Mouse (Mus musculus) heart, embryonic 11.5 days (tissue): ENCODE data around the gene Usp29. TPM values are rescaled to one million over a fixed set of nuclear protein-coding genes. Genes with fewer than 3 reads are reported as not detected.
A peak's percentile ranks its signal among the peaks of the same experiment; 100 is the strongest.

ENCODE experiments used
- ATAC-seq: fragments of 200-750 bp; cut with Nextera tagmentation; replicated peaks from 2 replicates; pipeline ENCODE4 v1.8.0; 2017; ENCODE audit warnings: moderate library complexity; ENCODE audit not compliant: insufficient number of reproducible peaks, low FRiP score, low TSS enrichment
- H3K27ac ChIP-seq: fragments of 300-500 bp; sonication (generic); 2 replicates; pipeline ENCODE4 v1.5.1; 2014; ENCODE audit warnings: mild to moderate bottlenecking, low read depth, low read length
- H3K27me3 ChIP-seq: fragments of 300-500 bp; sonication (generic); 2 replicates; pipeline ENCODE4 v1.6.1; 2014; ENCODE audit warnings: mild to moderate bottlenecking, low read length, mixed read lengths; ENCODE audit not compliant: control insufficient read depth, insufficient read depth
- H3K36me3 ChIP-seq: fragments of 300-500 bp; sonication (generic); 2 replicates; pipeline ENCODE4 v1.6.1; 2014; ENCODE audit warnings: mild to moderate bottlenecking, low read length, moderate library complexity, mixed read lengths; ENCODE audit not compliant: control insufficient read depth, insufficient read depth
- H3K4me1 ChIP-seq: fragments of 300-500 bp; sonication (generic); 2 replicates; pipeline ENCODE4 v1.6.1; 2014; ENCODE audit warnings: low read length; ENCODE audit not compliant: control insufficient read depth, insufficient read depth
- H3K4me2 ChIP-seq: fragments of 300-500 bp; sonication (generic); 2 replicates; pipeline ENCODE4 v1.6.1; 2014; ENCODE audit warnings: mild to moderate bottlenecking, moderate library complexity
- H3K4me3 ChIP-seq: fragments of 300-500 bp; sonication (generic); 2 replicates; pipeline ENCODE4 v1.5.1; 2014; ENCODE audit warnings: low read depth, low read length
- H3K9ac ChIP-seq: fragments of 300-500 bp; sonication (generic); 2 replicates; pipeline ENCODE4 v1.6.1; 2014; ENCODE audit warnings: mild to moderate bottlenecking, low read depth, low read length, moderate library complexity
- H3K9me3 ChIP-seq: fragments of 300-500 bp; sonication (generic); replicated peaks from 2 replicates; pipeline ENCODE4 v1.6.1; 2016; ENCODE audit warnings: low read length; ENCODE audit not compliant: control insufficient read depth
- WGBS: fragments of 180-500 bp; shearing (Covaris S2); extraction: QIAGEN DNeasy Blood & Tissue Kit; methylation state at CpG from one replicate; pipeline ENCODE4 v1.1.7; 2014; ENCODE audit not compliant: insufficient replicate concordance; 5-methylcytosine and 5-hydroxymethylcytosine counted together
- polyA plus RNA-seq: library from polyadenylated mRNA; unstranded; fragments of >200 nt; fragmentation: Nextera tagmentation; extraction: Ambion mirVana; gene quantifications from 2 replicates; pipeline ENCODE4 v1.2.1, GENCODE M21; 2014

The Usp29 gene
- polyA plus RNA-seq, 1 experiment from 2014 or later = 15.5 TPM

- 53% methylated on average over 19 of the region's 19 CpGs for WGBS
- Histone ChIP-seq H3K27ac (peak overlapping the region; percentile 93), H3K4me2 (peak overlapping the region; percentile 38), H3K9ac (no peak overlapping the region), H3K9me3 (peaks cover 37% of the 10 kb centered on the region), H3K4me3 (peak overlapping the region; percentile 65), H3K27me3 (no peaks in the 10 kb centered on the region), H3K4me1 (no peaks in the 10 kb centered on the region), H3K36me3 (peaks cover 4% of the 10 kb centered on the region; the same call in 1 of the 2 replicates)
- peak; percentile 84 for ATAC-seq
Observed at GRCm38 (mm10) chr7:6728263-6728931, 2.0 kb upstream of the Usp29 start.

DNA sequence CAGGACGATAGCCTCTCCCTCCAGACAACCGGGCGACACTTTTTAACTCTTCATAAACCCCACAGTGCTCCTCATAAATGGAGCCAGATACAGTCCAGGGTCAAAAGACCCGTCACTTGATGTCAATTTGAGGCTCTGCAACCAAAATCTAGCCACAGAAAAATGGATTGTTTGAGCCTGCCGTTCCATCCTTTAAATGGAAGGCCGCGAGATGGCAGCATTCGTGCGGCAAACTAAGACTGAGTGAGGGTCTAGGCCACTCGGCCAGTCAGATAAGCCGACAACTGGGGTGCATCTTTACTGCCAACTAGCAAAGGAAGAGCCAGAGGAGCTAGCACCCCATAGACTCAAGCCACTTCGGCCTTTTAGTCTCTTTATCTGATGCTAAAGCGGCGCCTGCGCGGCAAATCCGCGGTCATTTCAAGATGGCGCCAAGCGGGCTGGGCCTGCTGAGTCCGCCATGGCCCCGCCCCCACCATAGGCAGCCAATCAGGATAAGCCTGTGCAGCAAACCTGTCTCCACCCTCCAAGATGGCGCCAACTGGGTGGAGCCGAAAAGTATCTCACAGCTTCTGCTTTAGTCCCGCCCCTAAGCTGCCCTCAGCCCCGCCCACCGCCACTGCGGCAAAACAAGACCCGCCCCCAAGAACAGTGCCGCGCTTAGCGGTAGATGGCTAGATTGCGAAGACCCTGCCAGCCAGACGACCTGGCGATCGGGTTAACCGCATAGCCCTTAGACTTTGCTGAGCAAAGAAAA lies 1.1 kb upstream of the Usp29 start:
- WGBS = 48% methylated on average over 37 of the region's 37 CpGs
- peak overlapping the region; percentile 65 for H3K4me3 ChIP-seq
- ATAC-seq = peak; percentile 66
- H3K36me3 ChIP-seq = peaks cover 4% of the 10 kb centered on the region; the same call in 1 of the 2 replicates
- H3K4me2 ChIP-seq = peak overlapping the region; percentile 63
- peak overlapping the region; percentile 93 for H3K27ac ChIP-seq
- peaks cover 37% of the 10 kb centered on the region for H3K9me3 ChIP-seq
- no peaks in the 10 kb centered on the region for H3K27me3 ChIP-seq
- H3K9ac ChIP-seq = peak overlapping the region; percentile 82
- H3K4me1 ChIP-seq = no peaks in the 10 kb centered on the region

DNA sequence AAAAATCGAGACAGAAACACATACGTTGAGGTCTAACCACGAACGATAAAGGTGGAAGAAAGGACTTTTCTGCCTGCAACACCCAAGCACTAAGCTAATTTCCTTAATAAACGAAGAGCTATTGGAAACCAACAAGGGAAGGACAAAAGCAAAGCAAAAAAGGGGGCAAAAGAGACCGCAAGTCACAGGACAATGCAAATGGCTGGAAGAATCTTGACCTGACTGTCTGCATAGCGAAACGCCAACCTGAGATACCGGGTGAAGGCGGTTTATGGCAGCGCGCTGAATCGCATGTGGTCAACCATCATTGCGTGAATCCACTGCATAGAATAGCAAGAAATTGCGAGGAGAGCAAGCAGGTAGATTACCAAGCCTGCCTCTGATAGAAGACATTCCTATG lies 423 bp downstream of the Usp29 start:
- Histone ChIP-seq H3K9me3 (peaks cover 37% of the 10 kb centered on the region), H3K4me1 (no peaks in the 10 kb centered on the region), H3K27ac (peak overlapping the region; percentile 78), H3K4me3 (peak overlapping the region; percentile 65), H3K36me3 (peaks cover 4% of the 10 kb centered on the region; the same call in 1 of the 2 replicates), H3K4me2 (peak overlapping the region; percentile 63), H3K27me3 (no peaks in the 10 kb centered on the region), H3K9ac (peak overlapping the region; percentile 36)
- WGBS = 49% methylated on average over 15 of the region's 15 CpGs
- no peak for ATAC-seq

- Histone ChIP-seq H3K9me3 (peaks cover 37% of the 10 kb centered on the region), H3K36me3 (peaks cover 4% of the 10 kb centered on the region; the same call in 1 of the 2 replicates), H3K27me3 (no peaks in the 10 kb centered on the region), H3K4me3 (peak overlapping the region; percentile 65), H3K27ac (peak overlapping the region; percentile 78), H3K4me1 (no peaks in the 10 kb centered on the region), H3K4me2 (peak overlapping the region; percentile 63), H3K9ac (peak overlapping the region; percentile 75)
- WGBS = 51% methylated on average over 3 of the region's 3 CpGs
- no peak for ATAC-seq
Observed at GRCm38 (mm10) chr7:6731373-6731772, 995 bp downstream of the Usp29 start.

- peak overlapping the region; percentile 75 for H3K9ac ChIP-seq
- H3K9me3 ChIP-seq = peaks cover 37% of the 10 kb centered on the region
- H3K4me1 ChIP-seq = no peaks in the 10 kb centered on the region
- H3K27me3 ChIP-seq = no peaks in the 10 kb centered on the region
- H3K27ac ChIP-seq = peak overlapping the region; percentile 62; the same call in 1 of the 2 replicates
- peak overlapping the region; percentile 63 for H3K4me2 ChIP-seq
- H3K4me3 ChIP-seq = peak overlapping the region; percentile 65
- no peak for ATAC-seq
- H3K36me3 ChIP-seq = peaks cover 4% of the 10 kb centered on the region; the same call in 1 of the 2 replicates
- 49% methylated on average over 4 of the region's 4 CpGs for WGBS
Observed at GRCm38 (mm10) chr7:6731930-6732329, 1.6 kb downstream of the Usp29 start.

DNA sequence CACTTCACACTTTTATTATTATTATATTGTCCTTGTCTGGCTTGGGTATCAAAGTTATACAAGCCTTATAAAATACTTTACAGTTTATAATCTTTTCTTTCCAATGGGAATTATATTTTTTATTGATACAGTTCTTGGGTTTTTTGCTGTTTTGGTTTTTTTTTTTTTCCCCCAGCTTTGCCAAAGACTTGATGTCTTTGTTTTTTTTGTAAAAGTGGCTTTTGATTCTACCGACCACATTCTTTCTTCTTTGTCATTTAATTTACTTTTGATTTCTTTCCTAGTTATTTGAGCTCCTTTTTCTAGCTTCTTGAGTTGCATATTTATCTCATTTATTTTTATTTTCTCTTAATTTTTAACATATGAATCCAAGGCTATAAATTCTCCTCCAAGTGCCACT lies 5.7 kb downstream of the Usp29 start:
- Histone ChIP-seq H3K27me3 (no peaks in the 10 kb centered on the region), H3K27ac (no peak overlapping the region), H3K4me1 (no peaks in the 10 kb centered on the region), H3K9me3 (peaks cover under 1% of the 10 kb centered on the region; the same call in 1 of the 2 replicates), H3K36me3 (no peaks in the 10 kb centered on the region; the same call in 1 of the 2 replicates), H3K4me2 (no peak overlapping the region), H3K4me3 (no peak overlapping the region), H3K9ac (no peak overlapping the region)
- ATAC-seq = no peak
- WGBS = 89% methylated on average over 1 of the region's 1 CpGs

DNA sequence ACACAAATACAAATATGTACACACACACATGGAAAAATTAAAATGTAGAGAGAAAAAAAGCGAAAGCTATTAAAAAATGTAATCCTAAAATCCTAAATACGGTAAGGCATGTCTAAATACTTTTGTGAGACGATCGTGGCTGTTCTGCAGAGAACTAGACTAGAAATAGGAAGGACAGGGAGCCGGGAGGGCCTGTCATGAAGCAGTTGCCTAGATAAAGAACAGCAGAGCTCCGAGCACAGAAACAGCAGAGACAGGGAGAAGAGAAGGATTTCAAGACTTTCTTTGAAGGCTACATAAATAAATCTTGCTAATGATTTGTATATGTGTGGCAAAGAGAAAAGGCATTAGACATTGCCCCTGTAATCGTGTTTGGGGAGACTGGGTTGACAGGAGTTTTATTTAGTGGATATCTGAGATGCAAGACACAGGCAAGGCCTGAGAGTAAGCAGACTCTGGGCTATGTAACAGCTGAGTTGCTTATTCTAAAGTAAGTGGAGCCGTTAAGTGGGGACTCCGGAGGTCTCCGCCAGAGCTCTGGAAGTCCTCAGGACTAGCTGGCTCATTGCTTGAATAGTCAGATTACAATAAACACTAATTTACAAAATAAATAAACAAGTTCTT lies 14.0 kb downstream of the Usp29 start:
- H3K9ac ChIP-seq = no peak overlapping the region
- no peaks in the 10 kb centered on the region for H3K36me3 ChIP-seq
- no peaks in the 10 kb centered on the region for H3K9me3 ChIP-seq
- H3K4me2 ChIP-seq = no peak overlapping the region
- no peak overlapping the region for H3K4me3 ChIP-seq
- H3K27me3 ChIP-seq = no peaks in the 10 kb centered on the region
- WGBS = 25% methylated on average over 10 of the region's 10 CpGs
- H3K27ac ChIP-seq = peak overlapping the region; percentile 70; the same call in 1 of the 2 replicates
- no peak for ATAC-seq
- H3K4me1 ChIP-seq = peaks cover 6% of the 10 kb centered on the region

DNA sequence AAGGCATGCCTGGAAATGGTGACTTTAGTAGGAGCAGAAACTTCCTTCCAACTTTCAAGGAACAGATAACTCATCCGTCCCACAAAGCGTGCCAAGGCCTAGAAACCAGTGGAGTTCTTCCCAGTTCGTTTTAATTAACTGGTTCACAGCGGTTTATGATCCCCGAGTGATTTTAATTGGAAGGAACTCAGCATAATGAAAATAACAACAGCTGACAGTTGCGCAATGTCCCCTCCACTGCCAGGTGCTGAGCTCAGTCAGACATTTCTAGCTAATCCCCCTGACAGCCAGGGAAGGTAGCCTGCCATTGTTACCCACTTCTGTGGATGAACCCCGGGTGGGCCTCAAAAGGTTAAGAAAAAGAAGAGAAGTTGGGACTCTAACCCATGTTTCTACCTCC lies 18.8 kb downstream of the Usp29 start:
- no peak overlapping the region for H3K27ac ChIP-seq
- no peaks in the 10 kb centered on the region for H3K9me3 ChIP-seq
- H3K36me3 ChIP-seq = no peaks in the 10 kb centered on the region
- H3K27me3 ChIP-seq = no peaks in the 10 kb centered on the region
- H3K4me2 ChIP-seq = no peak overlapping the region
- WGBS = 80% methylated on average over 7 of the region's 7 CpGs
- peaks cover 10% of the 10 kb centered on the region; the same call in 1 of the 2 replicates for H3K4me1 ChIP-seq
- H3K9ac ChIP-seq = no peak overlapping the region
- no peak for ATAC-seq
- H3K4me3 ChIP-seq = no peak overlapping the region
